Mouse (Mus musculus): ENCODE measurements around the gene Sh3pxd2b. TPM values are rescaled to one million over a fixed set of nuclear protein-coding genes. Genes with fewer than 3 reads are reported as not detected.

The Sh3pxd2b gene
- polyA plus RNA-seq, 1 experiment from 2014 or later, result 13.3 TPM

DNA sequence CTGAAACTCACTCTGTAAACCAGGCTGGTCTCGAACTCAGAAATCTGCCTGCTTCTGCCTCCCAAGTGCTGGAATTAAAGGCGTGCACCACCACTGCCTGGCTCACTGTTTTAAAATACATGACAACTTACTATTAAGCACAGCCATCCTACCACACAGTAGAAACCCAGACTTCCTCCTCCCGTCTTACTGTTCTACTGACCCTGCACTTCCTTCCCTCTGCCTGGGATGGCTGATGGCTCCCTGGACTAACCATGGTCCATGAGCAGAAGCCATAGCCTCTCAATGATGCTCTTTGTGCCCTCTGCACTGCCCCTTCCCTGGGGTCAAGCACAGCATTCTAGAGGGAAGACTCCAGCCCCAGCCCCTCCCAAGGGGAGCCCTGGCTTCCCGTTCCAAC, 17.9 kb downstream of the Sh3pxd2b start:
- ATAC-seq (ENCODE audit: insufficient number of reproducible peaks, insufficient read depth, low FRiP score, low read depth), result no peak
- no peak overlapping the region for H3K9ac ChIP-seq (ENCODE audit: low read length)
- no peak overlapping the region for H3K4me3 ChIP-seq (ENCODE audit: control insufficient read depth in 1 of 2, insufficient read depth in 1 of 2, low read depth in 1 of 2, low read length in 2 of 2)
- H3K4me1 ChIP-seq (ENCODE audit: control insufficient read depth in 2 of 2, insufficient read depth in 2 of 2, low read length in 2 of 2), result peaks cover 33 to 50% of the 10 kb centered on the region in 2 experiments
- no peak overlapping the region for H3K27ac ChIP-seq (replicated peaks in 1 of 2; ENCODE audit: control insufficient read depth in 1 of 2, insufficient read depth in 1 of 2, low read depth in 2 of 2, low read length in 2 of 2)
- H3K4me2 ChIP-seq (ENCODE audit: low read length), result no peak overlapping the region
- WGBS, result 83% methylated on average over 4 of the region's 4 CpGs
- no peaks in the 10 kb centered on the region for H3K36me3 ChIP-seq (ENCODE audit: control insufficient read depth, insufficient read depth, low read length)
- H3K9me3 ChIP-seq (ENCODE audit: control insufficient read depth, low read length), result no peaks in the 10 kb centered on the region
- H3K27me3 ChIP-seq (ENCODE audit: control insufficient read depth, insufficient read depth, low read length), result no peaks in the 10 kb centered on the region

DNA sequence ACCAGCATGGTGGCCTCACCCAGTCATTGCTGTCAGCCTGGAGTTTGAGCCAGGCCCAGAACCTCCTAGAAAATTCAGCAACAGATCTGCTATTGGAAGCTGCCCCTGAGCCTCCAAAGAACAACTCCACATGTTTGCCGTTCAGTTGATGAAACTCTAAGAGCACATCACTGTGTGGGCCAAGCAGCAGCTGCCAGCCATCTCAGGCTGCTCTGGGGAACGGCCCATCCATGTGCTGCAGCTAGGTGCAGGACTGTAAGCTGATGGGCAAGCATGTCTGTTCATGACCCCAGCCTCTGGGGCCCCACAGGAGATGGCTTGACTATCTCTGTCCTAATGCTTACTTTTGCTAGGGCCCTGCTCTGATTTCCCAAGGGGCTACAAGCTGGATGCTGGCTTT, 19.4 kb downstream of the Sh3pxd2b start:
- ATAC-seq (ENCODE audit: insufficient number of reproducible peaks, insufficient read depth, low FRiP score, low read depth), result no peak
- no peak overlapping the region for H3K4me3 ChIP-seq (ENCODE audit: control insufficient read depth in 1 of 2, insufficient read depth in 1 of 2, low read depth in 1 of 2, low read length in 2 of 2)
- 68% methylated on average over 2 of the region's 2 CpGs for WGBS
- H3K27me3 ChIP-seq (ENCODE audit: control insufficient read depth, insufficient read depth, low read length), result no peaks in the 10 kb centered on the region
- H3K9me3 ChIP-seq (ENCODE audit: control insufficient read depth, low read length), result no peaks in the 10 kb centered on the region
- peaks cover 9% of the 10 kb centered on the region for H3K36me3 ChIP-seq (ENCODE audit: control insufficient read depth, insufficient read depth, low read length)
- peaks cover 26 to 36% of the 10 kb centered on the region in 2 experiments for H3K4me1 ChIP-seq (ENCODE audit: control insufficient read depth in 2 of 2, insufficient read depth in 2 of 2, low read length in 2 of 2)
- H3K4me2 ChIP-seq (ENCODE audit: low read length), result no peak overlapping the region
- H3K27ac ChIP-seq (replicated peaks in 1 of 2; ENCODE audit: control insufficient read depth in 1 of 2, insufficient read depth in 1 of 2, low read depth in 2 of 2, low read length in 2 of 2), result no peak overlapping the region
- H3K9ac ChIP-seq (ENCODE audit: low read length), result no peak overlapping the region

GRCm38 (mm10) chr11:32368986-32369385, 21.4 kb downstream of the Sh3pxd2b start:
- no peaks in the 10 kb centered on the region for H3K27me3 ChIP-seq (ENCODE audit: control insufficient read depth, insufficient read depth, low read length)
- no peak overlapping the region for H3K27ac ChIP-seq (replicated peaks in 1 of 2; ENCODE audit: control insufficient read depth in 1 of 2, insufficient read depth in 1 of 2, low read depth in 2 of 2, low read length in 2 of 2)
- peaks cover 14 to 23% of the 10 kb centered on the region in 2 experiments for H3K4me1 ChIP-seq (ENCODE audit: control insufficient read depth in 2 of 2, insufficient read depth in 2 of 2, low read length in 2 of 2)
- WGBS, result 74% methylated on average over 3 of the region's 3 CpGs
- H3K9me3 ChIP-seq (ENCODE audit: control insufficient read depth, low read length), result no peaks in the 10 kb centered on the region
- H3K4me3 ChIP-seq (ENCODE audit: control insufficient read depth in 1 of 2, insufficient read depth in 1 of 2, low read depth in 1 of 2, low read length in 2 of 2), result no peak overlapping the region
- ATAC-seq (ENCODE audit: insufficient number of reproducible peaks, insufficient read depth, low FRiP score, low read depth), result no peak
- H3K9ac ChIP-seq (ENCODE audit: low read length), result no peak overlapping the region
- no peak overlapping the region for H3K4me2 ChIP-seq (ENCODE audit: low read length)
- peaks cover 25% of the 10 kb centered on the region for H3K36me3 ChIP-seq (ENCODE audit: control insufficient read depth, insufficient read depth, low read length)

DNA sequence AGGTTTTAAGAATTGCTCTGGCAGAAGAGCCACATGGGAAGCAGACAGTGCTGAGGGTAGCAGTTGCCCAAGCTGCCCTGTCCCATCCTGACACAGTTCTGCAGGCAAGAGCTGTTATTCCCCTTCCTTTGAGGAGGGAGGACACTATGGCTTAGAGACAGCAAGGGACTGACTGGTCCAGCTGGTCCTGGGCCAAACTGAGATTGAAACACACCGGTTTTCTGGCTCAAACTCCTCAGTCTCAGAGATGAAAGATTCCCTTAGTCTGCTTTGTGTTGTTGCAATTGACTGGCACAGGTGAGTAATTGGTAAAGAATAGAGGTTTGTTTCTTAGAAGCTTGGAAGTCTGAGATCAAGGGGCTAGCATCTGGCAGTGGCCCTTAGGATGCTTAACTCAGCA, 23.3 kb downstream of the Sh3pxd2b start:
- no peak overlapping the region for H3K9ac ChIP-seq (ENCODE audit: low read length)
- peaks cover 29% of the 10 kb centered on the region for H3K36me3 ChIP-seq (ENCODE audit: control insufficient read depth, insufficient read depth, low read length)
- no peaks in the 10 kb centered on the region for H3K9me3 ChIP-seq (ENCODE audit: control insufficient read depth, low read length)
- ATAC-seq (ENCODE audit: insufficient number of reproducible peaks, insufficient read depth, low FRiP score, low read depth), result no peak
- H3K4me3 ChIP-seq (ENCODE audit: control insufficient read depth in 1 of 2, insufficient read depth in 1 of 2, low read depth in 1 of 2, low read length in 2 of 2), result no peak overlapping the region
- H3K4me1 ChIP-seq (ENCODE audit: control insufficient read depth in 2 of 2, insufficient read depth in 2 of 2, low read length in 2 of 2), result peaks cover 5 to 10% of the 10 kb centered on the region in 2 experiments; a peak in 3 of 4 replicates
- no peak overlapping the region for H3K27ac ChIP-seq (replicated peaks in 1 of 2; ENCODE audit: control insufficient read depth in 1 of 2, insufficient read depth in 1 of 2, low read depth in 2 of 2, low read length in 2 of 2)
- H3K27me3 ChIP-seq (ENCODE audit: control insufficient read depth, insufficient read depth, low read length), result no peaks in the 10 kb centered on the region
- H3K4me2 ChIP-seq (ENCODE audit: low read length), result no peak overlapping the region
- 67% methylated on average over 1 of the region's 1 CpGs for WGBS

DNA sequence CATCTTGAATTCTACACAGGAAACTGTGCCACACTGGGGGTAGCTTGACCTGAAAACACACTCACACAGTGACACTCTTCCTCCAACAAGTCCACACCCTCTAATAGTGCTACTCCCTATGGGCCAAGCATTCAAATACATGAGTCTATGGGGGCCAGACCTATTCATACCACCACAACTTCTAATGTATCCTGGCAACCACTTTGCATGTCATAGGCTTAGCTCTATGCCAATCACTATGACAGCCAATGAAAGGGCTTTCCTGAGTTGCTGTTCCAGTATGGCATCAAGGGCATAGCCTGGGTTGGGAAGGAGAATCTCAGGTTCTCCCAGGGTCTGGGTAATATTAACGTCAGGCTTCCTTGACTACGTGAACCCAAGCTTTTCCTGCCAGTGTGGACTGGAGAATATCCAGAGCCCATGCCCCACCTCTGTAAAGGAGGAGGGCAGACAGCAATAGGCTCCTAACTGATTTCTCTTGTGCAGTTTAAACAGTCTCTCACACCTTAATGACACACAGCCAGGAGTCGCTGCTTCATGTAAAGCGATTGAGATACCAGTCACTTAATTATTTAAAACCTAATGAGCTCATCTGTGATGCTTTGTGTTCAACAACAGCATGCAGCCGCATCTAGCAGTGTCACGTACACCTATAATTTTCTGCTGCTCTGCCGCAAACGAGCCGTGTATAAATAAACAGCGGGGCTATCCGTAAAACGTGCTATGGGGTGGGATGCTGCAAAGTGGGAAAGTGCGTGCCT, 25.8 kb downstream of the Sh3pxd2b start:
- no peaks in the 10 kb centered on the region for H3K4me1 ChIP-seq (ENCODE audit: control insufficient read depth in 2 of 2, insufficient read depth in 2 of 2, low read length in 2 of 2)
- no peak overlapping the region for H3K4me2 ChIP-seq (ENCODE audit: low read length)
- H3K36me3 ChIP-seq (ENCODE audit: control insufficient read depth, insufficient read depth, low read length), result peaks cover 46% of the 10 kb centered on the region
- H3K27ac ChIP-seq (replicated peaks in 1 of 2; ENCODE audit: control insufficient read depth in 1 of 2, insufficient read depth in 1 of 2, low read depth in 2 of 2, low read length in 2 of 2), result no peak overlapping the region
- WGBS, result 79% methylated on average over 13 of the region's 13 CpGs
- H3K9ac ChIP-seq (ENCODE audit: low read length), result no peak overlapping the region
- no peaks in the 10 kb centered on the region for H3K9me3 ChIP-seq (ENCODE audit: control insufficient read depth, low read length)
- no peak overlapping the region for H3K4me3 ChIP-seq (ENCODE audit: control insufficient read depth in 1 of 2, insufficient read depth in 1 of 2, low read depth in 1 of 2, low read length in 2 of 2)
- no peaks in the 10 kb centered on the region for H3K27me3 ChIP-seq (ENCODE audit: control insufficient read depth, insufficient read depth, low read length)
- ATAC-seq (ENCODE audit: insufficient number of reproducible peaks, insufficient read depth, low FRiP score, low read depth), result no peak

DNA sequence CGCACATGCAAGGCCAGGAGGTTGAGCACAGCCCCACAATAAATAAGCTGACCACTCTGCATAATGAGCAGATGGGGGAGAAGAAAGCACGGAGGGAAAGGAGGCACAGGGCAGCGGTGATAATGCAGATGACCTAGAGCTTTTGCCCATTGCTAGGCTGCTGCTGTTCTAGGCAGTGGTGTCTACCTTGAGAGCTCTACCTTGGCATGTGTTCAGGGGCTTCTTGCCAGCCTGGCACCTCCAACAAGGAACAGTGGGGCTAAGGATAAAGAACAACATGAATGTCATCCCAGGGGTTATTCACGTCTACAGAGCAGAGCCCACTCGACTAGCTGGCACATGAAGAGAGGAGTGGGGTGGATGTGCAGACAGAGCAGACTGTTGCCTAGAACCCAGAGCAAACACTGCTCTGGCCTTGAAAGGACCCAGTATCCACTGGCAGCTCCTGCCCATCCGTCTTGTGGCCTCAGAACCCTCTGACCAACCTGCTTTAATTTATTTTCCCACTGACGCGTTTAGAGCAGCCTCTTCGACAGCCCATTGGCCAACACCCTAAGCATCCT, 26.5 kb downstream of the Sh3pxd2b start:
- no peak overlapping the region for H3K27ac ChIP-seq (replicated peaks in 1 of 2; ENCODE audit: control insufficient read depth in 1 of 2, insufficient read depth in 1 of 2, low read depth in 2 of 2, low read length in 2 of 2)
- H3K9me3 ChIP-seq (ENCODE audit: control insufficient read depth, low read length), result no peaks in the 10 kb centered on the region
- H3K9ac ChIP-seq (ENCODE audit: low read length), result no peak overlapping the region
- peaks cover 46% of the 10 kb centered on the region for H3K36me3 ChIP-seq (ENCODE audit: control insufficient read depth, insufficient read depth, low read length)
- no peaks in the 10 kb centered on the region for H3K4me1 ChIP-seq (ENCODE audit: control insufficient read depth in 2 of 2, insufficient read depth in 2 of 2, low read length in 2 of 2)
- 81% methylated on average over 9 of the region's 9 CpGs for WGBS
- H3K4me2 ChIP-seq (ENCODE audit: low read length), result no peak overlapping the region
- no peaks in the 10 kb centered on the region for H3K27me3 ChIP-seq (ENCODE audit: control insufficient read depth, insufficient read depth, low read length)
- H3K4me3 ChIP-seq (ENCODE audit: control insufficient read depth in 1 of 2, insufficient read depth in 1 of 2, low read depth in 1 of 2, low read length in 2 of 2), result no peak overlapping the region
- no peak for ATAC-seq (ENCODE audit: insufficient number of reproducible peaks, insufficient read depth, low FRiP score, low read depth)

DNA sequence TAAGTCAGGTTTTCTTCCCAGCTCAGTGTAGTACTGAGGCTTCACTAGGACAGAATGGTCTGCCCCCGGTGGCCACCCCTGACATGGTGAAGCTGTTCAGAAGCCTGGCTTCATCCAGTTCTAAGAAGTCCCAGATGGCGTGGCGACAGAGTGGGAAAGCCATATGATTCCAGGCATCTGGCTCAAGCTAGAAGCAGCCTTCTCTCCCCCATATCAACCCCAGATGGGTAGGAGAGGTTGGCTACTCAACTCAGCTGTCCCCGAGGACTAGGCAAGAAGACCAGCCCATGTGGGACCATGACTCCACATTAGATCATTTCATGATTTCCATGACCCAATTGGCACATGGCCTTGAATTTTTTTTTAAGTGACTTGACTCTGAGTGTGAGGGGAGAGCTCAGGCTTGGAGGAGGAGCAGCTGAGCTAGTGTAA, 27.5 kb downstream of the Sh3pxd2b start:
- Histone ChIP-seq H3K4me2 (ENCODE audit: low read length) (no peak overlapping the region), H3K4me3 (ENCODE audit: control insufficient read depth in 1 of 2, insufficient read depth in 1 of 2, low read depth in 1 of 2, low read length in 2 of 2) (no peak overlapping the region), H3K27ac (replicated peaks in 1 of 2; ENCODE audit: control insufficient read depth in 1 of 2, insufficient read depth in 1 of 2, low read depth in 2 of 2, low read length in 2 of 2) (no peak overlapping the region), H3K4me1 (ENCODE audit: control insufficient read depth in 2 of 2, insufficient read depth in 2 of 2, low read length in 2 of 2) (no peaks in the 10 kb centered on the region), H3K27me3 (ENCODE audit: control insufficient read depth, insufficient read depth, low read length) (no peaks in the 10 kb centered on the region), H3K36me3 (ENCODE audit: control insufficient read depth, insufficient read depth, low read length) (peaks cover 46% of the 10 kb centered on the region), H3K9me3 (ENCODE audit: control insufficient read depth, low read length) (no peaks in the 10 kb centered on the region), H3K9ac (ENCODE audit: low read length) (no peak overlapping the region)
- ATAC-seq (ENCODE audit: insufficient number of reproducible peaks, insufficient read depth, low FRiP score, low read depth), result no peak
- 73% methylated on average over 4 of the region's 4 CpGs for WGBS

Data from heart, embryonic 14.5 days (tissue).